Mouse (Mus musculus) kidney, postnatal 0 days (tissue): Measurements from ENCODE around the gene 1700025C18Rik. TPM values are rescaled to one million over a fixed set of nuclear protein-coding genes. Genes with fewer than 3 reads are reported as not detected.

ENCODE experiments used
- ATAC-seq: fragments of 200-750 bp; cut with Nextera tagmentation; replicated peaks from 2 replicates; pipeline ENCODE4 v1.8.0; 2017; ENCODE audit warnings: low read depth, moderate number of reproducible peaks, moderate TSS enrichment, moderate library complexity; ENCODE audit not compliant: low FRiP score
- DNase-seq: peaks from one replicate; pipeline ENCODE4 v3.0.0-alpha.2; 2016; ENCODE audit warnings: low spot score
- H3K27ac ChIP-seq: fragments of 300-500 bp; sonication (generic); 2 replicates; pipeline ENCODE4 v1.5.1; 2014; ENCODE audit warnings: mild to moderate bottlenecking
- H3K27me3 ChIP-seq: fragments of 300-500 bp; sonication (generic); 2 replicates; pipeline ENCODE4 v1.6.1; 2014; ENCODE audit warnings: low read length, mixed read lengths; ENCODE audit not compliant: insufficient read depth
- H3K36me3 ChIP-seq: fragments of 300-500 bp; sonication (generic); 2 replicates; pipeline ENCODE4 v1.6.1; 2014; ENCODE audit warnings: low read length, mixed read lengths; ENCODE audit not compliant: insufficient read depth
- H3K4me1 ChIP-seq: fragments of 300-500 bp; sonication (generic); replicated peaks from 2 replicates; pipeline ENCODE4 v1.6.1; 2014; ENCODE audit warnings: antibody characterized with exemption, low read length, mixed read lengths; ENCODE audit not compliant: insufficient read depth
- H3K4me2 ChIP-seq: fragments of 300-500 bp; sonication (generic); 2 replicates; pipeline ENCODE4 v1.6.1; 2014; ENCODE audit warnings: mild to moderate bottlenecking, low read length, moderate library complexity, mixed read lengths
- H3K4me3 ChIP-seq: fragments of 300-500 bp; sonication (generic); replicated peaks from 2 replicates; pipeline ENCODE4 v1.5.1; 2014; ENCODE audit warnings: low read depth, low read length
- H3K9ac ChIP-seq: fragments of 300-500 bp; sonication (generic); 2 replicates; pipeline ENCODE4 v1.6.1; 2014; ENCODE audit warnings: low read depth, low read length
- H3K9me3 ChIP-seq: fragments of 300-500 bp; sonication (generic); replicated peaks from 2 replicates; pipeline ENCODE4 v1.6.1; 2016; ENCODE audit warnings: low read length, inconsistent platforms, mixed read lengths
- CTCF ChIP-seq: IDR thresholded peaks from 2 replicates; pipeline ENCODE4 v1.5.1; 2016; ENCODE audit warnings: antibody characterized with exemption, low read depth, mild to moderate bottlenecking, moderate library complexity
- WGBS: fragments of 180-500 bp; shearing (Covaris S2); extraction: QIAGEN DNeasy Blood & Tissue Kit; methylation state at CpG from one replicate; pipeline ENCODE4 v1.1.7; 2014; 5-methylcytosine and 5-hydroxymethylcytosine counted together
- polyA plus RNA-seq: library from polyadenylated mRNA; unstranded; fragments of >200 nt; fragmentation: Nextera tagmentation; extraction: Ambion mirVana; gene quantifications from 2 replicates; pipeline ENCODE4 v1.2.1, GENCODE M21; 2015

The 1700025C18Rik gene
- polyA plus RNA-seq, 1 experiment from 2014 or later = not detected

GRCm38 (mm10) chr2:165035058-165035431, 55.5 kb downstream of the 1700025C18Rik start:
- Histone ChIP-seq H3K27me3 (no peaks in the 10 kb centered on the region), H3K36me3 (no peaks in the 10 kb centered on the region), H3K4me3 (peak overlapping the region; percentile 95), H3K4me2 (peak overlapping the region; percentile 76), H3K27ac (no peak overlapping the region), H3K9ac (no peak overlapping the region), H3K4me1 (0 out of 2 replicates have a peak, but pooled peaks cover 8% of the 10 kb centered on the region), H3K9me3 (no peaks in the 10 kb centered on the region)
- TF ChIP-seq CTCF = no peak
- ATAC-seq (no peak), DNase-seq (no peak)
- 43% methylated on average over 5 of the region's 5 CpGs for WGBS

GRCm38 (mm10) chr2:165034131-165035057, 56.2 kb downstream of the 1700025C18Rik start, which contains the start of gene Ncoa5:
Gene Ncoa5 (minus strand): TSS chr2:165034867.
- Histone ChIP-seq H3K4me1 (0 out of 2 replicates have a peak, but pooled peaks cover 8% of the 10 kb centered on the region), H3K27ac (peak within 1 kb of the TSS; percentile 81), H3K9me3 (no peaks in the 10 kb centered on the region), H3K4me2 (peak within 1 kb of the TSS; percentile 76), H3K36me3 (no peaks in the 10 kb centered on the region), H3K27me3 (no peaks in the 10 kb centered on the region), H3K4me3 (peak within 1 kb of the TSS; percentile 95), H3K9ac (peak within 1 kb of the TSS; percentile 96)
- TF ChIP-seq CTCF = peak; percentile 37; the same call in 1 of the 2 replicates
- under 1% methylated on average over 97 of the region's 111 CpGs for WGBS
- peak; percentile 96 for ATAC-seq
- DNase-seq = peak; percentile 99

GRCm38 (mm10) chr2:165033306-165033705, 57.2 kb downstream of the 1700025C18Rik start:
- H3K4me3 ChIP-seq = peak overlapping the region; percentile 95
- H3K9me3 ChIP-seq = no peaks in the 10 kb centered on the region
- no peak overlapping the region for H3K27ac ChIP-seq
- H3K27me3 ChIP-seq = no peaks in the 10 kb centered on the region
- 40% methylated on average over 6 of the region's 6 CpGs for WGBS
- DNase-seq (no peak), ATAC-seq (no peak)
- no peaks in the 10 kb centered on the region for H3K36me3 ChIP-seq
- no peak for TF ChIP-seq CTCF
- H3K9ac ChIP-seq = no peak overlapping the region
- H3K4me1 ChIP-seq = 0 out of 2 replicates have a peak, but pooled peaks cover 8% of the 10 kb centered on the region
- peak overlapping the region; percentile 76 for H3K4me2 ChIP-seq

- Histone ChIP-seq H3K27ac (no peak overlapping the region), H3K36me3 (no peaks in the 10 kb centered on the region), H3K27me3 (no peaks in the 10 kb centered on the region), H3K9ac (no peak overlapping the region), H3K4me2 (peak overlapping the region; percentile 76; the same call in 1 of the 2 replicates), H3K9me3 (no peaks in the 10 kb centered on the region), H3K4me1 (0 out of 2 replicates have a peak, but pooled peaks cover 8% of the 10 kb centered on the region), H3K4me3 (no peak overlapping the region)
- 37% methylated on average over 3 of the region's 3 CpGs for WGBS
- ATAC-seq (no peak), DNase-seq (peak; percentile 43)
- TF ChIP-seq CTCF = peak; percentile 60
Observed at GRCm38 (mm10) chr2:165032533-165032932, 58.0 kb downstream of the 1700025C18Rik start.

Other genes starting within 250 kb of the 1700025C18Rik start
- gene Pltp, start 233.0 kb downstream of the 1700025C18Rik start, polyA plus RNA-seq = 43.9 and 45.4 TPM in 2 replicates
- gene Pcif1, start 211.4 kb downstream of the 1700025C18Rik start, polyA plus RNA-seq = 70.0 and 76.5 TPM in 2 replicates
- gene Zfp335, start 179.0 kb downstream of the 1700025C18Rik start, polyA plus RNA-seq = 7.5 and 7.6 TPM in 2 replicates
- 1.7 and 1.9 TPM in 2 replicates for gene Mmp9, start 150.0 kb downstream of the 1700025C18Rik start, polyA plus RNA-seq
- gene Slc12a5, start 129.9 kb downstream of the 1700025C18Rik start, polyA plus RNA-seq = 0.68 and 0.74 TPM in 2 replicates
- 35.6 and 38.6 TPM in 2 replicates for gene Ncoa5, start 55.9 kb downstream of the 1700025C18Rik start, polyA plus RNA-seq
- 13.5 and 16.7 TPM in 2 replicates for gene Cd40, start 35.1 kb downstream of the 1700025C18Rik start, polyA plus RNA-seq
- gene Cdh22, start 144.1 kb upstream of the 1700025C18Rik start, polyA plus RNA-seq = 1.5 and 1.6 TPM in 2 replicates
- 51.6 and 55.7 TPM in 2 replicates for gene Slc35c2, start 197.1 kb upstream of the 1700025C18Rik start, polyA plus RNA-seq
- 51.5 and 59.3 TPM in 2 replicates for gene Elmo2, start 235.7 kb upstream of the 1700025C18Rik start, polyA plus RNA-seq